Mouse (Mus musculus): ENCODE measurements around the gene Ctrb1. TPM values are rescaled to one million over a fixed set of nuclear protein-coding genes. Genes with fewer than 3 reads are reported as not detected.

The Ctrb1 gene
- total and polyA plus RNA-seq, 2 experiments from 2014 or later, result not detected

GRCm38 (mm10) chr8:111735335-111735761 is 44.5 kb upstream of the Ctrb1 start:
- ATAC-seq (ENCODE audit: low FRiP score), result no peak
- Histone ChIP-seq H3K36me3 (ENCODE audit: insufficient read depth, low read length) (no peaks in the 10 kb centered on the region), H3K9ac (replicated peaks; ENCODE audit: low read length, poor library complexity, severe bottlenecking) (no peak overlapping the region), H3K4me3 (ENCODE audit: low read depth, low read length) (no peak overlapping the region), H3K4me2 (ENCODE audit: low read depth, low read length, poor library complexity, severe bottlenecking) (peak overlapping the region; percentile 0; the same call in 1 of the 2 replicates), H3K27ac (ENCODE audit: low read depth, low read length) (no peak overlapping the region), H3K4me1 (ENCODE audit: insufficient read depth, low read length) (peaks cover 31% of the 10 kb centered on the region), H3K27me3 (ENCODE audit: insufficient read depth, low read length) (no peaks in the 10 kb centered on the region), H3K9me3 (ENCODE audit: low read length) (no peaks in the 10 kb centered on the region)
- WGBS, result 63% methylated on average over 8 of the region's 8 CpGs
- DNase-seq (ENCODE audit: low spot score), result no peak
- TF ChIP-seq CTCF (IDR thresholded peaks at IDR 0.05), result 0 out of 2 replicates have a peak, but pooled peaks have one; percentile 22

- WGBS, result 63% methylated on average over 5 of the region's 6 CpGs
- H3K36me3 ChIP-seq (ENCODE audit: insufficient read depth, low read length), result no peaks in the 10 kb centered on the region
- H3K27ac ChIP-seq (ENCODE audit: low read depth, low read length), result no peak overlapping the region
- H3K4me1 ChIP-seq (ENCODE audit: insufficient read depth, low read length), result peaks cover 24% of the 10 kb centered on the region
- no peak overlapping the region for H3K4me2 ChIP-seq (ENCODE audit: low read depth, low read length, poor library complexity, severe bottlenecking)
- no peak for TF ChIP-seq CTCF (IDR thresholded peaks at IDR 0.05)
- no peaks in the 10 kb centered on the region for H3K27me3 ChIP-seq (ENCODE audit: insufficient read depth, low read length)
- DNase-seq (ENCODE audit: low spot score), result no peak
- no peak overlapping the region for H3K9ac ChIP-seq (replicated peaks; ENCODE audit: low read length, poor library complexity, severe bottlenecking)
- no peak for ATAC-seq (ENCODE audit: low FRiP score)
- H3K4me3 ChIP-seq (ENCODE audit: low read depth, low read length), result no peak overlapping the region
- no peaks in the 10 kb centered on the region for H3K9me3 ChIP-seq (ENCODE audit: low read length)
Measured at GRCm38 (mm10) chr8:111734244-111734960, 43.6 kb upstream of the Ctrb1 start.

- ATAC-seq (ENCODE audit: low FRiP score) (no peak), DNase-seq (ENCODE audit: low spot score) (no peak)
- Histone ChIP-seq H3K9ac (replicated peaks; ENCODE audit: low read length, poor library complexity, severe bottlenecking) (no peak overlapping the region), H3K4me2 (ENCODE audit: low read depth, low read length, poor library complexity, severe bottlenecking) (no peak overlapping the region), H3K4me1 (ENCODE audit: insufficient read depth, low read length) (peaks cover 18% of the 10 kb centered on the region), H3K27me3 (ENCODE audit: insufficient read depth, low read length) (no peaks in the 10 kb centered on the region), H3K4me3 (ENCODE audit: low read depth, low read length) (no peak overlapping the region), H3K27ac (ENCODE audit: low read depth, low read length) (no peak overlapping the region), H3K36me3 (ENCODE audit: insufficient read depth, low read length) (no peaks in the 10 kb centered on the region), H3K9me3 (ENCODE audit: low read length) (no peaks in the 10 kb centered on the region)
- 17% methylated on average over 5 of the region's 5 CpGs for WGBS
- no peak for TF ChIP-seq CTCF (IDR thresholded peaks at IDR 0.05)
Measured at GRCm38 (mm10) chr8:111733581-111734243, 42.9 kb upstream of the Ctrb1 start.

GRCm38 (mm10) chr8:111732406-111733085 is 41.7 kb upstream of the Ctrb1 start:
- DNase-seq (ENCODE audit: low spot score), result no peak
- peak overlapping the region; percentile 83 for H3K27ac ChIP-seq (ENCODE audit: low read depth, low read length)
- peak overlapping the region; percentile 81 for H3K4me3 ChIP-seq (ENCODE audit: low read depth, low read length)
- 19% methylated on average over 10 of the region's 10 CpGs for WGBS
- H3K9me3 ChIP-seq (ENCODE audit: low read length), result no peaks in the 10 kb centered on the region
- peak overlapping the region; percentile 83 for H3K4me2 ChIP-seq (ENCODE audit: low read depth, low read length, poor library complexity, severe bottlenecking)
- H3K4me1 ChIP-seq (ENCODE audit: insufficient read depth, low read length), result peaks cover 18% of the 10 kb centered on the region
- H3K36me3 ChIP-seq (ENCODE audit: insufficient read depth, low read length), result no peaks in the 10 kb centered on the region
- no peak for TF ChIP-seq CTCF (IDR thresholded peaks at IDR 0.05)
- no peaks in the 10 kb centered on the region for H3K27me3 ChIP-seq (ENCODE audit: insufficient read depth, low read length)
- peak overlapping the region; percentile 89 for H3K9ac ChIP-seq (replicated peaks; ENCODE audit: low read length, poor library complexity, severe bottlenecking)
- peak; percentile 6; the same call in 1 of the 2 replicates for ATAC-seq (ENCODE audit: low FRiP score)

GRCm38 (mm10) chr8:111732004-111732403 is 41.2 kb upstream of the Ctrb1 start:
- Histone ChIP-seq H3K9me3 (ENCODE audit: low read length) (no peaks in the 10 kb centered on the region), H3K4me1 (ENCODE audit: insufficient read depth, low read length) (peaks cover 18% of the 10 kb centered on the region), H3K9ac (replicated peaks; ENCODE audit: low read length, poor library complexity, severe bottlenecking) (peak overlapping the region; percentile 89), H3K27me3 (ENCODE audit: insufficient read depth, low read length) (no peaks in the 10 kb centered on the region), H3K36me3 (ENCODE audit: insufficient read depth, low read length) (no peaks in the 10 kb centered on the region), H3K4me2 (ENCODE audit: low read depth, low read length, poor library complexity, severe bottlenecking) (peak overlapping the region; percentile 83), H3K4me3 (ENCODE audit: low read depth, low read length) (peak overlapping the region; percentile 81), H3K27ac (ENCODE audit: low read depth, low read length) (peak overlapping the region; percentile 83)
- no peak for TF ChIP-seq CTCF (IDR thresholded peaks at IDR 0.05)
- peak; percentile 94 for ATAC-seq (ENCODE audit: low FRiP score)
- WGBS, result 0% methylated on average over 9 of the region's 41 CpGs
- DNase-seq (ENCODE audit: low spot score), result peak; percentile 96

Data from midbrain, postnatal 0 days (tissue).